Mouse (Mus musculus) right cerebral cortex, adult 2 months (tissue): Measurements from ENCODE around the gene Cad.
A peak's percentile ranks its signal among the peaks of the same experiment; 100 is the strongest.

Experiments used
- DNase-seq, 2 experiments: peaks; one replicate each; pipeline ENCODE4 v3.0.0; 2021 to 2022; ENCODE audit warnings: low spot score in 2 of 2

The Cad gene

DNA sequence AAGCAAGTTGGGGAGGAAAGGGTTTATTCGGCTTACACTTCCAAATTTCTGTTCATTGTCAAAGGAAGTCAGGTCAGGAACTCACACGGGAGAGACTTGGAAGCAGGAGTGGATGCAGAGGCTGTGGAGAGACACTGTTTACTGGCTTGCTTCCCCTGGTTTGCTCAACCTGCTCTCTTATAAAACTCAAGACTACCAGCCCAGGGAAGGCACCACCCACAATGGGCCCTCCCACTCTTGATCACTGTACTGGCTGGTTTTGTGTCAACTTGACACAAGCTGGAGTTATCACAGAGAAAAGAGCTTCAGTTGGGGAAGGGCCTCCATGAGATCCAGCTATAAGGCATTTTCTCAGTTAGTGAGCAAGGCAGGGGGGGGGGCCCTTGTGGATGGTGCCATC is 16.5 kb downstream of the Cad start:
- no peak for DNase-seq

DNA sequence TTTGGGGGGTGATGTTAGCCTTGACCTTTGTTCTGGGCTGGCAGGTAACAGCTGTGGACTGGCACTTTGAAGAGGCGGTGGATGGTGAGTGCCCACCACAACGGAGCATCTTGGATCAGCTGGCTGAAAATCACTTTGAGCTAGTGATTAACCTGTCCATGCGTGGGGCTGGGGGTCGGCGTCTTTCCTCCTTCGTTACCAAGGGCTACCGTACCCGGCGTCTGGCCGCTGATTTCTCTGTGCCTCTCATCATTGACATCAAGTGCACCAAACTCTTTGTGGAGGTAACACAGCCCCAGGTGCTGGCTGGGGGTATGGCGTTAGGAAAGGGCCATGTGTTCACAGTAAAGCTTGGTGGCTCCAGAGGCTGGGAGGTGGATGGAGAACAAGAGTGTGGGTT is 17.2 kb downstream of the Cad start:
- DNase-seq: no peak

DNA sequence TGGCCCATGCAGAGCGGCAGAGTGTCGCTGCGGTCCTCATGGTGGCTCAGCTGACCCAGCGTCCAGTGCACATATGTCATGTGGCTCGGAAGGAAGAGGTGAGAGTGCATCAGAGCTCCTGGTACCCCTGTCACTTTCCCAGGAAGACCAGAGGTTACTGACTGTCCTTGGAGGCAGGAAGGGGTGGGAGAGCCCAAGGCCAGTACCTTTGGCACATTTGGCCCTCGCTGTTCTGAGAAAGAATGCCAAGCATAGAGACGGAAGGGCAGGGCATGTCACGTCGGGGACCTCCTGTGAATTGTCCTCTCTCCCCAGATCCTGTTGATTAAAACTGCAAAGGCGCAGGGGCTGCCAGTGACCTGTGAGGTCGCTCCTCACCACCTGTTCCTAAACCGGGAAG is 18.6 kb downstream of the Cad start:
- DNase-seq: no peak

DNA sequence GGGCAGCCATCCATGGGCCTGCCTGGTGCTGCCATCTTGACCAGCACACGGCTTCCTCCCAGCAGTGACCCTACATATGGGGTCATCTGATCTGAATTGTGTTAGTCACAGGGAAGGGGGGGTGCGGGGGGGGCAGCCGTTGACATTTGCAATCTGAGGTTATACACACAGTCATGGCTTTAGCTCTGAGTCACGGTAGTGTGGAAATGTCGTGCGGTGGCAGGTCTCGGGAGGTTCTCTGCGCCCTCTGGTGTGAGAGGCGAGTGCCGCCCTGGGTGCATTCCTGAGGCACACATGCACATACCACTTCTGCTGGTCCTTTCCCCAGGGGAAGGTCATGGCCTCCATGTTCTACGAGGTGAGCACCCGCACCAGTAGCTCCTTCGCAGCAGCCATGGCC is 21.8 kb downstream of the Cad start:
- no peak for DNase-seq

DNA sequence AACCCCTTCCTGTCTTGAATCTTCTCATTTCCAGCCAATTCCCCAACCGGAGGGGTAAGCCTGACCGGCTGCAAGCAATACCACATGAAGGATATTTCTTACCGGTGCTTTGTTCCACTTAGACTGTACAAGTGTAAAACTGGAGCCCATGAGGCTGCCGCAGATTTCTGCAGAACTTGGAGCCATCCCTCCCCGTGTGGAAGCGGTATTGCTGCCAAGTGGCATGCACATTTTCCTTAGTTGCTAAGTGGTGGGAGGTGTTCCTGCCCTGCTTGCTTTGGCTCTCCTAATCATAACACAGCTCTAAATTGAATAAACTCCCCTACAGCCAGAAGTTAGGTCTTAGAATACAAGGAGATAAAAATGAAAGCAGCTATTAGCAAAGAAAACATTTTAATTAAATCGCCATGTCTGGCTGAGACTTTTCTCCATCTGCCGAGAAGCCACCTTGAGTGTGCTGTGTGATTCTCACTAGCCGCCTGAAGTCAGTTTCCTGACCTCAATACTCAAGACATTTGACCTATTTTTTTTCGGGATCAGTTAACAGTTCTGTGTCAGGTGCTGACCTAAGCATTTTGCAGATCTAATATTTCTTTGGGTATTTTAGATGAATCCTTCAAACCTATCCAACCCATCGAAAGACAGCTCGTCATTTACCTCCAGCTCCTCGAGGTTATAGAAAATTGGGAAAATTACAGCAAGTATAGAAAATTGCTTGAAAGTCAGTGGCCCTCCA is 25.6 kb downstream of the Cad start:
- DNase-seq: peak; percentile 76 to 77

DNA sequence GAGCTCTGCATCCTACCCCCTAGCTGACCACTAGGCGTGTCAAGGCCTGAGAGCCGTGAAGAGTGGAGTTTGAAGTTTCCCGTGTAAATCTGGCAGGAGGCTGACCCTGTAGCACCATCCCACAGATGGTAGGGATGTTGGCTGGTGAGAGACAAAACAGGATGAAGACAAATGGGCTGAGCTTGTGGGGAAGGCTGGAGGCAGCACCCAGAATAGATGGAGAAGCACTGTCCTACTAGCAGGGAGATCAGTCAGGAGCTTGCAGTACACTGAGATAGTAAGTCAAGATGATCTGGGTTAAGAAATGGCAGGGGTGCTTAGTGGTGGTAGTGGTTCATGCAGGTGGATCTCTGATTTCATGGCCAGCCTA is 26.2 kb downstream of the Cad start:
- no peak for DNase-seq

DNA sequence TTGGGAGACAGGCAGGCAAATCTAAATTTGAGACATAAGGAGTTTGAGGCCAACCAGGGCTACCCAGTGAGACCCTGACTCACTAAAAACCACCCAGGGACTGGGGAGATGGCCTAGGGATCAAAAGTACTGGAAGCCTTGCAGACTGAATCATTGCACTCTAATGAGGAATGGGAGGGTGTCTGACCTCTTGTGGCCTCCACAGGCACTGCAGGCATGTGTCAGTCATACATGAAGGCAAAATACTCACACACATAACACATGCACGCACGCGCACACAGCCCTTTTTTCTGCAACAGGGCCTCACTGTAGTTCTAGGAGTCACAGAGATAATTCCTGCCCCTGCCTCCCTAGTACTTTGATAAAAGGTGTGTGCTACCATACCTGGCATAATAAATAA is 26.8 kb downstream of the Cad start:
- no peak for DNase-seq

DNA sequence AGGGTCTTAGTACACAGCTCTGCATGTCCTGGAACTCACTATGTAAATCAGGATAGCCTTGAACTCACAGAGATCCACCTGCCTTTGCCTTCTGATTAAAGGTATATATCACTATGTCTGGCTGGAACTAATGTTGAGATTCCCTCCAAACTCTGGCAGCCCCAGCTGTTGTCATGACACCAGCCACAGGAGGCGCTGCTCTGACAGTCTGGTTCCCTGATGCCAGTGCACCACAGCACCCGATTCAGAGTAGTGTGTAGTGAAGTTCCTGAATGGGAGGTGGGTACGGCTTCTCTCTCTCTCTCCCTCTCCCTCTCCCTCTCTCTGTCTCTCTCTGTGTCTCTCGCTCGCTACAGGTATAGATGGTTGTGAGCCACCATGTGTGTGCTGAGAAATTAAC is 27.8 kb downstream of the Cad start:
- DNase-seq: peak; percentile 63 to 66

DNA sequence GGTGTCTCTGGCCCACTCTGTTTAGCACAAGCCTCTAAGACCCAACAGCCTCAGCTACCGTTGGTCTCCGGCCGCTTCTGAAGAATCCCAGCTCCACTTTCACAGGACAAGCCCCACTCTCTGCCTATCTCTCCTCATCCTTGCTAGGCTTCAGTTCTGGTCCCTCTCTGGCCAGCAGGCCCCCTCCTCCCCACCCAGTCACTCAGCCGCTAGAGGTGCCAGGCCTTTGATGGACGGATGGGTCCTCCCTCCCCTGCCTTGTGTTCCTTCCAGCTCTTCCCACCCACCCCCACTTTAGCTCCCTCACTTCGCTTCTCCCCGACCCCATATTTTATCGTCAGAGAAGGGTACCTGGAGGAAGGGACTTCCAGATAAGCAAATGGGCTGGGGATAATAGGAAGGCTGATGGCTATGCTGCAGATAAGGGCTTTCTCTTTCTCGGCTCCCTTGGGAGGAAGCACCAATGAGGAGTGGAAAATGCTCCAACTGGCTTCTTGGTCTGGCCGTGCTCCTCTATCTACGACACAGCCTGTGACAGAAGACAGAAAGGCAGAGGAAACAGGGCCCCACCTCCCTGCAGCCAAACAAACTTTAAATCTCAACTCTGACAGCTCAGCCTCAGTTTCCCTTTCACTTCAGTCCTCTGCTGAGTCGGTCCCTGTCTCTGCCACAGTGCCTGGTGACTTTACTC is 28.5 kb downstream of the Cad start:
- DNase-seq: no peak

DNA sequence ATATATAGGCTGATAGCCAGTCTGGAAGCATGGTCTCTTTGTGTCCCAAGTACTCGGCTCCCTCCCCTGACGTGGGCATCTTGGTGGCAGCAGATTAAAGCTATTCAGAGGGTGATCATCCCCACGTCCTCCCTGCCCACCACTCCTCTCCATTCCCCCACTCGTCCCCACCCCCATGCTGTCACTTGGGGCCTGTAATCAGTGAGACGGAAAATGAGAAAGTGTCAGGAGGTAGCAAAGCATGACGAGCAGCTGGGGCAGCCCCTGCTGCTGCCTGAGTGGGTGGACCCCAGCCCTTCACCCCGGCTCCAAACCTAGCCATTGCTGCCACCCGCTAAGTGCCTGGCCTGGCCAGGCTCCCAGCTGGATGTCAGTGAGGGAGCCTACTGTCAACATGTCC is 29.4 kb downstream of the Cad start:
- DNase-seq: no peak

DNA sequence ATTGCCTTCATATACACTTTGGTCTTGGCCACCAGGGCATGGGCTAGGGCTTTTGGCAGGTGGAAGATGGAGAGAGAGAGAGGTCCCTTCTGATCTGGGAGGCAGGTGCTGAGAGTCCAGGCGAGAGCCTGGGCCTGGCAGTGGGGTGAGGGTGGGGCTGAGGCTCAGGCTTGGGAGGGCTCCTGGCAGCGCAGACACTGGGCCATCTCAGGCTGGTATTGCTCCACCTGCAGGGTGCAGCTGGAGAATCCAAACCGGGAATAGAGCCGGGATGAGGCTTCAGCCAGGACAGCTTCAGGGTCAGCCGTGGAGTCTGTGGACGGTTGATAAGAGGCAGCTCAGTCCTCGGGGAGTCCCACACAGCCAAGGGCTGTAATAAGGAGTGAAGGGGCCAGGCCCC is 32.0 kb downstream of the Cad start:
- DNase-seq: no peak

DNA sequence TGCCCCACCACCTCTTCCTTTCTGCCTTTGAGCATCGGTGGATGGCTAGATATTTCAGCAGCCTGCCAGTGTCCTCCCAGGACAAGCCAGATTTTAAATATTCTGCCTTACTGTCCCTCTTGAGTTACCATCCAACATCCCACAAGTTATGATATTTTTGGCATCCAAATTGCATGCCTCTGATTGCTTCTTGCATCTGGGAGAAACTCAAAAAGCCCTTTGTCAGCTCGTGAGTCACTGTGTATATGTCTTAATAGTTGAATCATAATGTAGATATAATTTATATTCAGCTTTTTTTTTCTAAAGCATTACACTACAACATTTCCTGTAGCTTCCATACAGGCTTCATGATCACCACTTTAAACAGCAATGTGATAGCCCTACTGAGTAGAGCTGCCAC is 32.6 kb downstream of the Cad start:
- DNase-seq: no peak

DNA sequence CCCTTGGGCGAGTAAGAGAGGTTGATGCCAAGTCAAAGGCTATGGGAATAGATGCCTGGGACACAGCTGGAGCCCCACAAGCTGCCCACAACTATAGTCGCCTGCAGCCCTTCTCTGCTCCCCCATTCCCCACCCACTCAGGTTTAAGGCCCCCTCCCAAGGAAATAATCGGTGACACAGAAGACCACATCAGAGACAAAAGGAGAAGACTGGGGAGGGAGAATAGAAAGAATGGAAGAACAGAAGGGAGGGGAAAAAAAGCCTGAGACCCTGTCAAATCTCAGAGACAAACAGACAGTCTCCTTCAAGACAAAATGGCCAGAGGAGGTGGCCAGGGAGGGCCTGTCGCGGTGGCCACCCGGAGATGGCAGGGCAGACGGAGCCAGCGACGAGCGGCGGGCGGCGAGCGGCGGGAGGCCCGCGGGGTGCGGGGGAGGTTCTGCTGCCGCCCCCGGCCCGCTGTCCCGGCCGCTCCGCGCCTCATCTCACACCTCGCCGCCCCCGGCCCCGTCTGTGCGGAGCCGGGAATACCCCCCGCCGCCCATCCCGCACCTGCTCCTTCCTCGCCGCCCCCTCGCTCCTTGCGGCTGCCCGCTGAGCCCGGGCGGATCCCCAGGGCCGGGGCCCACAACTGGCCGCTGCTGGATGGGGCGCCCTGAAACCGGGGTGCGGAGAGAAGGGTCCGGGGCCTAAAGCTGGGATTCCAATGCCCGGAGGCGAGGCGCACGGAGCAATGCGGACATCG is 37.8 kb downstream of the Cad start:
- DNase-seq: peak; percentile 68 to 70

DNA sequence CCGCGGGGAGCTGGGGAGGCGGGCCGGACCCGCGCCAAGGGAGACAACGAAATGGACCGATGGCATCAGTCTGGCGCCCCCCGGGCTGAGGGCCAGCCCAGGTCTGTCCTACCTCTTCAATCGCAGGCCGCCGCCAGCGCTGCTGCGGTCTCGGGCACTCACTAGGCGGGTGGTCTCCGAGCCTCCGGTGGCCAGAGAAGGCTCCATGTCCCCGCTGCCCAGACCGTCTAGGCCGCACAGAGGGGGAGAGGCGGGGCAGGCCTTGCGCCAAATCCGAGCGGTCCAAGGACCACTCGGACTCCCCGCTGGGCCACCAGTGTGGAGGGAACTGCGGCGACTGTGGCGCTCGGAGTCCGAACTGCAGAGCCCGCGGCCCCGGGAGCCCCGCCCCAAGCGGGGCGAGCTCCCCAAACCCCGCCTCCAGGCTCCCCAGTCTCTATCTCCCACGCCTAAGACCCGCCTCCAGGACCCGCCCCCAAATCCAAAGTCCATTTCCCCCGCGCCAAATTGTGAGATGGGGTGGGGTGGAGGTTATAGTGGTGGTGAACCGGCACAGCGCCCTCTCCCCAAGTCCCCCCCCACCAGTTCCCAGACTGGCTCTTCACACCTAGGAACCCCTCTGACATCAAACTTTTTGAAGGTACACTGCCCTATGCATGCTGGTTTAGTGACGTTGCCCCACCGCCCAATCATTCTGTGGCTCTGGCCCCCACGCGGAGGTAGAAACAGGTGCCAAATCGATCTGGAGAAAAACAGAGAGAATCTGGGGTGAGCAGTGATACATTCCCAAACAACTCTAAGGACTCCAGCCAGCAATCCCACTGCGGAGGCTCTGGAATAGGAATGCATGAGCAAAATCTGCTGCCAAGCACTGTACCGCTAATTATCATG is 38.8 kb downstream of the Cad start:
- peak; percentile 62 to 65 for DNase-seq

DNA sequence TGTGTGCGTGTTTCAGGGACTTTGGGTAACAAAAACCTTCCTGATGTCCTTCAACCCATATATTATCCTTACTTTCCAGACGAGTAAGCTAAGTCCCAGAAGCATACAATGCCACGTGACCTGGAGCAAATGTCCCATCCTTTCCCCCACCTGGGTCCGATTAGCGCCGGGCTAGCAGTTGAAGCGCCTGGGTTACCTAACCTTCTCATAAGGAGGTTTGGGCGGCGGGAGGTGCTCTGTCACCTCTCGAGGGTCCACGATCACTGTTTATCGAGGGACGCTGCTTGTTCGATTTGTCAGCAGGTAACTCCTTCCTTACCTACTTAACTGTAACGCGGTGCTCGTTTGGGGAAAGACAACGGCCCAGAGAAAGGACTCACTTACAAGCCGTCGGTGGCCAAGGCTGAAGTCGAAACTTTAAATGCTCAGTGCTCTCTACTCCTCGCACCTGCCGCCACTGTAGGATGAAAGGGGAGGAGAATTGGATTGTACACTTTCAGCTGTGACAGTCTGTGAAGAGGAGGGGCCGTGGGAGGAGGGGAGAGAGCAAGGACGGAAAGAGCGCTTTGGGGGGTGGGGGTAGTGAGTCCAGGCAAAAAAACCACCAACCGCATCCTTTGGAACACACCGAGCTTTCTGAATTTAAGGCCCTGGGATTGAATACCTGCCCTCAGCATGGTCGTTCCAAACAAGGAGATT is 39.7 kb downstream of the Cad start:
- DNase-seq: peak in 1 of 2 experiments; percentile 56

DNA sequence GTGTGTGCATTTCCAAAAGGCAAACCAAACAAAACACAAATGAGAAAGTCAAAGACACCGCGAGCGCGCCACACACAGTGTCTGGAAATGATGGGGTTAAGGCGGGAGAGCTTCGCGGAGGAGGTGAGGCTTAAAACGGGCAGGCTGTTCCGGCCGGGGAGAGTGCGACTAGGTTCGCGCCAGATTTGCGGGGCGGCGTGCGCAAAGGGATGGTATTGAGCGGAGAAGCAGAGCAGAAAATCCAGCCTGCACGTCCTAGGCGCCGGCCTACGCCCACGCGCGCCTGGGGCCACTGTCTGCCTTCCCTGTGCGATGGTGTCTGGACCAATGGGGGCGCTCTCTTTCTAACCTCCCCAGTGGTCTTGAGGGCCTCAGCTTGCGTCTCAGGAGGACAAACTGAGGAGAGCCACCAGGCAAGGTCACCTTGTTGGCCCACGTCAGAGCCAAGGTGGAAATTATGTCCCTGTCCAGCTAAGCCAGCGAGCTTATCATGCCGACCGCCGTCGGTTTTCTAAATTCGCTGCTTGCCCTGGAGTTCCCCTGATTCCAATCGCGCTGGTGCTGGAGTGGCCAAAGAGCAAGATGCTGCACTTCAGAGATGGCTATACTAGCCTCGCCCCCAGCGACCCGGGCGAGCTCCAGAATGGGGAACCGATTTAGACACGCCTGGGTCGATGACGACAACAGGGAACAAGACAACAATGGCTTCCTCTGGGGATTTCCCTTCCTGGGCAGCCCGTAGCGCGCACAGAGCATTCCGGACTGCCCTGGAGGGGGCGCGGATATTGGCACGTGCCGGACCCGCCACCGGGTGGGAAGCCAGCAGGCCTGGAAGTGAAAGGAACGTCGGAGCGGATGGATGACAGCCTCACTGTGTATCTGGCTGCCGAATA is 40.5 kb downstream of the Cad start:
- peak; percentile 65 to 69 for DNase-seq

DNA sequence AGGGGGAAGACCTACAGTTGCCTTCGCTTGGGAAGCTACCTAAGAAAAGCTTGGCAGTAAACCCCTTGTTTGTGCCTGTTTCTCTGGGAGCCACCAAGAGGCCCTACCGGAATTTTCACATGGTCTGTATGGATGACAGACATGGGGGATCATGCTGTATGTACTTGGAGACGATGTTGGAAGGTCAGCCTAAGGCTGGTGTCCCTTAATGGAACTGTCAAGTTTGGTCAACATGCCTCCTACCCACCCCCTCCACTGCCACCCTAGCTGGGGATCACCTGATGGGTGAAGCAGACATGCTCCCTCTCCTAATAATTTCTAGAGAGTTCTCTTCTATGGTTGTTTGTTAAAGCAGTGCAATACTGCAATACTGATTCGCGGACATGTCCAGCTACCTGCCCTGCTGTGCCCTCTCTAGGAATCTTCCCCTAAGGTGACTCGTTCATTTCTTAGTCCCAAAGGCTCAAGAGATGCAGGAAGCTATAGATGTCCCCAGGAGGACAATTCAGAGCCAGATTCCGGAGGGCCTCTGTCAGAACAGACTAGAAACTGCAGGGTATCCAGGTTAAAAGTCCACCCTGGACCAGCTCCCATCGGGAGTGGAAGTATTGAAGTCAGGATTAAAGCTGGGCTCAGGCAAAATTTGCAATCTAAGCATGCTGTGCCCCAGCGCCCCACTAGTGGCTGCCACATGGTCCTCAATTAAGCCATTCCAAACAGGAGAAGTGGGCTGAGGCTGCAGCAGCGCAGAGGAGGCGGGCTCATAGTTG is 41.3 kb downstream of the Cad start:
- DNase-seq: no peak

DNA sequence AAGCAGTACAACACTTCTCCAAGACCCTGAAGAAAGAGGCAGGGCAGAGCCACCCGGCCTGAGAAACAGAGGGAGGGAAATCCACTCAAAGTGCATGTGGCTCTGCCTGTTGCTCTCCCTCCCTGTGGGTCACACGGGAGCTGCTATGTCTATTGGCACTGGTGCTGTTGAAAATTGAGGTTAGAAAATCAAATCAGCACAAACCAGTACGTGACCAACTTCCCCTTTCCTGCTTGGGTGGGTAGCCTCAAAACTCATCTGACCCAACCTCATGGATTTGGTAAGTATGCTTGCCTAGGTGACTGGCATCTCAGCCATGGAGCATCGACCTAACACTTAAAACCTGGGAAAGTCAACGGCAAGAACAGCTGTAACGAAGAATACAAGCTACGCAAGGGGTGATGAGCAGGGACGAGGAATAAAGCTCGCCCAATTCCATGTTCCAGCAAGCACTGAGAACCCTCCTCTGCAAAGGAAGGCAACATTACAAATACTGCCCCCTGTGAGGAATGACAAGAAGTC is 51.3 kb downstream of the Cad start, which contains the start of gene Dnajc5g:
Gene Dnajc5g (plus strand): TSS at position 472 of the 522 bp plus-strand sequence.
- DNase-seq: no peak

DNA sequence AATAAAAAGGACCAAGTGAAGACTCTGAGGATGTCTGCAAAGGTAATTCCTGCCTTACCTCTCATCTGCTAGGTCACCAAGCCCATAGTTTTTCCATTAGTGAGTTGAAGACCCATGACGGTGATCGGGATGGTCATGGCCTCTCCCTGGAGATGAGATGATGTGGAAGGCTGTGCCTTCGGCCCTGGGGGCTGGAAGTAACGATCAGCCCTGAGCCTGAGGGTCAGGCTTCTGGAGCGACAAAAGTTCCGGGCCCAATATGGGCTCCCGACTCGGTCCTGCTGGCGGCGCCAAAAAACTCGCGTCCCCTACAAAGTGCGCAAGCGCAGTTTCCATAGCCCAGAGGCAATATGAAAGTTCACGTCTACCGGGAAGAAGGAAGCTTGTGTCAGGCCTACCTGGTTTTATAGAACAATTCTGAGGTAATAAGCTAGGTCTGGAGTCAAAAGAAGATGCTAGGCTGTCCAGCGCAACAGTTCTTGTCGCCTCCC is 53.5 kb downstream of the Cad start, which contains the start of gene Slc30a3:
Gene Slc30a3 (minus strand): TSS at position 238 of the 491 bp plus-strand sequence.
- DNase-seq: no peak
